Mouse (Mus musculus) ovary, postnatal 36 days (tissue): ENCODE measurements around the gene Tcf21.

Experiments
- DNase-seq: peaks from one replicate; pipeline ENCODE4 v3.0.0; 2022; ENCODE audit warnings: low spot score, mixed read lengths

The Tcf21 gene

DNA sequence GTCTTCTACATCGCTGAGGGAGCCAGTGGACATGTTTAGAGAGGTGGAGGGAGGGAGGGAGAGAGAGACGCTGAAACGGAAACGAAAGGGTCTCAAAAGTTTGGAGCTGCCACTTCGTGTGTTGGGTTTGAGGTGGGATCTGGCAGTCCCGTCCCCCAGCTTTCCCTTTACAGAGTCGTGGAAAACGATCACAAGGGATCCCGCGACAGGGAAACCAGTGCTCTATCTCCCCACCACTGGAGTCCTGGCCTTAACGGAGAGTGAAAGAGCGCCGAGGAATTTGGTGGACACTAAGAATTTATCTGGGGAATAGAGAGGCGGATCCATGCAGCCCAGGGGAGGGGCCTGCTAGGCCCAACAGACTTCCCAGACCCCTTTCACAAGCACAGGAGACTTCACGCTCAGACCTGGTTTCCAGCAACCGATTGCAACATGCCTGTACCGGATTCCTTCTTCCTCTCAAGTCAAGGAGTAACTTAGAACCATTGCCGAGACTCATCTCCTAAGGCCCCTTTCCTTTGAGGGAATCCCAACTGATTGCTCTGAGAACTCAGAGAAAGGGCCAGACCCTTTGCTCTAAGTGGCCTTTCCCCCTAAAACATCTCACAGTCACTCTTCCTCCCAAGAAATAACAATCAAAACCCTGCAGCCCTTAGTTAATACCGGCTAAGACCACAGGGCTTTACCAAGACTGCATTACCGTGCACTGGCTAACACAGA is at the start of gene Tcf21:
TSS of gene Tcf21 (minus strand) at position 304 of the 720 bp plus-strand sequence.
- DNase-seq: peak; percentile 30

DNA sequence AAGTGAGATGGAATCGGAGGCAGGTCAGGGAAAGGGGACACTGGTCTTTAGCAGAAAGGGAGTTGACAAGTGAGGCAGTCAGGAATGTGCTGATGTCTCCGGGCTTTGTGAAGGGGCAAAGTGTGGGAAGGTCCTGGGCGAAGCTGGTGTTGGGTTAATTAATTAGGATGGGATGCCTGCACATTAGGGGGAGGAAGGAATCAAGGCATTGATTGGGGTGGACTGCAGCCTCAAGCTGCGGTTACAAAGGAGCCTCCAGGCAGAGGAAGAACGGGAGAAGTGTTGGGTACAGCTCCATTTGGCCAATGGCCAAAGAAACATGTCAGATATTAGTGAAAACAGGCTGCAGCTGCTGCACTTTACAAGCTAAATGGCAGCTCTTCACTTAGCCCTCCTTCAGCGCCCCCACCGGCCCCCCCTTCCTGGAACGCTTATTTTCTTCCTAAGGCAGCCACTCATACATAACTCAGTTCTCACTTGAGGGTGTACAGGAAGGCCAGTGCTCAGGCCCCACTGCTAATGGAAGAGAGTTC is 48.5 kb upstream of the Tcf21 start:
- no peak for DNase-seq

DNA sequence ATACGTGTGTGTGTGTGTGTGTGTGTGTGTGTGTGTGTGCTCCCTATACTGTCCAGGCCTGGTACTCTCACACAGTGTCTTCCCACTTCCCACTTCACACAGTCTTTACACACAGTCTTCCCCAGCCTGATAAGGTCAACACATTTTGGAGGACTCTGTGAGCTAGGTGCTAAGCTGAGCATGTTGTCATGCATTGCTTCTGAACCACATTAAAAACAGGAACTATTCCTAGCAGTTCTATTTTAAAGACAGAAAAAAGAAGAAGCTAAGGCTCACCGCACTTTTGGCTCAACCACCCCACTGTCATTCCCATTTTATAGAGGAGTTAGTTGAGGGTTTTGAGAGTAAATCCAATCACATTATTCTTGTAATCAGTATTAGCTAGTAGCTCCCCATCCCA is 47.2 kb upstream of the Tcf21 start:
- no peak for DNase-seq

- no peak for DNase-seq
Measured at GRCm38 (mm10) chr10:22858111-22858510, 38.1 kb upstream of the Tcf21 start.

DNA sequence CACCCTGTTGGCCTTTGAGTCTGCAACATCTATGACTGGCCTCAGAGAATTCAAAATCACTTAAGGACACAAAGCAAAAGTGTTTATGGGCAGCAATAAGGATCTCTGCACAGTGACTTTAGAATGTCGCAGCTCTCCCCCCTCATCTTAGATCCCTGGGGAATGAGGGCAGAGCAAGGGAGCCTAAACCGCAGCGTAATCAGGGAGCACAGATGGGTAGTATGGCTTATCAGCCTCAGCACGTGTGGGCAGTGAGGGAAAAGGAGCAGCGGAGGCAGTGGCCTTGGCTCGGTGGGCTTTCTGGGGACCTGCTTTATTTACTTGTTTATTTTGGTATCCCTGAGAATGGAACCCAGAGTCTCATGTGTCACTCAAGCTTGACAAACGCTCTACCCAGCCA is 34.4 kb upstream of the Tcf21 start:
- DNase-seq: no peak

DNA sequence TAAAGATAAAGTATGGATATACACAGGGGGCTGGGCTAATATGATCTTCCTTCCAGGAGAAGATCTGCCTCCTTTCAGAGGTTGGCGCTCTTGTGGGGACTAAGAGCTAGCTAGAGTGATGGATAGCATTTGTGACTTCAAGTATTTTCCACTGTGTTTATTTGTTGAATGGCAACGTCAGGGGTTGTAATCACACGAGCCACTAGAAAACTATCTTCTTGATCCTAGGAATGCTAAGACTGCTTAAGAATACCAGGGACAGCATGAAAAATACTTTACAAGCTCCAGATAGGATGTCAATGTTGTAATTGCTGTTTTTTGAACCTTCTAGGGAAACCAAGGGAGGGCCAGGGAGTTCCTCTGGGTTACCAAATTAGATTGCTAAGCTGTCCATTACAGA is 25.4 kb upstream of the Tcf21 start:
- DNase-seq: no peak

DNA sequence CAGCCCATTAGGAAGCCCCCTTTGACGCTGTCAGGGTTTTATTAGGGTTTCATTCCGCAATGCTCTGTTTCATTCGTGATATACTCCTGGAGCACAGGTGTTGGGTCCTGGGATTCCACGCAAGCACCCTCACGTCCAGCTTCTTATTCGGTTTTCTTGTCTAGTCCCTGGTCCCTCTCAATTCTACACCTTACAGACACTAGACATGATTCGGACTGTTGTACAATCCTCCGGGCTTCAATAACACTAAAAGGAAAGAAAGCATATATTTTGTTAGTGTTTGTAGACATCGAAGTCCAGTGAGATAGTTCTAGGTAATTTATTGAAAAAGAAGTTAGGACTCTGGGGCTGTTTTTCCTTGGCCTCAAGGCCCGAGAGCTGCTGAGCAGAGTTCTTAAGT is 24.8 kb upstream of the Tcf21 start:
- DNase-seq: no peak

DNA sequence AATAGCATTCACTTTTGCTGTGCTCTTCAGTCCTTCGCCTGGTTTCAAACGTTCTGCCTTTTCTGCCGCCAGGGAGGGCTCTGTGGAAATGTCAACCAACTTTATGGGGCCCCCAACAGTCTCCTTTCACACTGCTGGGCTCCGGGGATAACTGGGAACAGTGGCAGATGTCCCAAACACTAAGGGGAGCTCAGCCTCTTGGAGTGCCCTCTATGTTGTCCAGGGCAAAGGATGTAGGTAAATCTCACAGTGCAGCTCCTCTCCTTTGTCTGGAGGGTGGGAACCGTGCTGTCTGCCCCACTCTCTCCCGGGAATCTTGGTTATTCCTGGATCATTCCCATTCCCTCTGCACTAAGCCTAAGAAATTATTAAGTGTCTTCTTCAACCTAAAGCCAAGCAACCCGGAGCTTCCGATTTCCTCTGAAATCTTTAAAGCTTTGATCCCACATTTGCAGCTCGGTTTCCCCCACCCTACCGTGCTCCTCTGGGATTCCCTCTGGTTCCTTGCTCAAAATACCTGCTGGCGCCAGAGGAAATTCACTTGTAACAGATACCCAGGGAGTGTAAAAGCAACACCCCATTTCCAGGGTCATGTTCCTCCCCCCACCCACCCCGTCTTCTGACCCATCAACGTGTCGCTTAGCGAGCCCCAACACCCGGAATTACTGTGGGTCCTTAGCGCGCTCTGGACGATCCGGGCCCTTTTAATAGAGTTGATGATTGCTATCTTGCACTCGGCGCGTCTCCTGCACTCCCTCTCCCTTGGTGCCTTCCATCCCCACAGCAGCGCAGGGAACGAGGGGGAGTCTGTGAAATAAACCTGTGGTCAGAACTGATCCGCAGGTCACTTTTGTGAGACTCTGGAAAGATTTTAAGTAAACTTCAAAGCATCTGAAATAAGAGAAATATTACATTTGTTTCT is 23.7 kb upstream of the Tcf21 start:
- DNase-seq: no peak

DNA sequence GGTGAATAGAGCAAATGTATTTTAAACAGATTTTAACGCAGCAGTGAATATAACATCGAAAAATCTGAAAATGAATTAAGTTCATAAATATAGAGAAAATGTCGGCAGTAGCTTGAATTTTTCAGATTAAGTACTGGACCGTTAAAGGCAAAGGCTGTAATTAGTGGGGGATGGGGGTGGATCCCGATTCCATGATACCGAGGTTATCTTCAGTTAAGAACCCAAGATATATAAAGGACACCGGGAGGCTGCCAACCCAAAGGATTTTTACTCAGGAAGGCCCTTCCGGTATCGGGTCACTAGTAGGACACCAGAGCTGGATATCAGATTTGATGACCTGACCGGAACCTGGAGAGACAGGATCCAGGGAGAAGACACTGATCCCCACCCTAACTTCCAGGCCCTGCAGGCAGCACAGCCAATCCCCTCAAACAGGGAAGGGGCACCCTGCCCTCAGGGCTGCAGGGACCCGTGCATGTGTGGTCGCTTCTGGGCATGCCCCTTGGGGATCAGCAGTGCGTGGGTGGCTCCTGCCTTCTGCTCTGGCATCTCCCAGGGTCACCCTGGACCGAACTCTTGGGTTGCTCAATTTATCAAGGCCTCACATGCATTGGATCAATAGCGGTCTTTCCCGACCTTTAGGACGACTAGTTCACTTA is 22.9 kb upstream of the Tcf21 start:
- no peak for DNase-seq

DNA sequence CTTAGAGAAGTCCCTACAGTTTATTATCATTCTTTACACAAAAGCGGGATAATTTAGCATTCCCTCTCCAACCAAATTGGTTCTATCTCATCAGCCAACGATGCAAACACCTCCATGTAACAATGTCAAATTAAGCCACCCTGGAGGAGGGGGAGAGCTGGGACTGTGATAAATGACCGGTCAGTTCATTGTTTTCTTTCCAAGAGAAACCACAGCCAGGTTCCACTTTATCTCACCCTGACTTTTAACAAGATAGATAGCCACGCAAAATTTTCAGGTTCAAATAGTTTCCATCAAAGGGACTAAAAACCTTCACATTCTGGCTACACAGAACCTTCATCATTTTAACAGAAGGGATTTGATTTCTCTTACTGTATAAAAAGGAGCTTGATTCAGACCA is 22.1 kb upstream of the Tcf21 start:
- DNase-seq: no peak

DNA sequence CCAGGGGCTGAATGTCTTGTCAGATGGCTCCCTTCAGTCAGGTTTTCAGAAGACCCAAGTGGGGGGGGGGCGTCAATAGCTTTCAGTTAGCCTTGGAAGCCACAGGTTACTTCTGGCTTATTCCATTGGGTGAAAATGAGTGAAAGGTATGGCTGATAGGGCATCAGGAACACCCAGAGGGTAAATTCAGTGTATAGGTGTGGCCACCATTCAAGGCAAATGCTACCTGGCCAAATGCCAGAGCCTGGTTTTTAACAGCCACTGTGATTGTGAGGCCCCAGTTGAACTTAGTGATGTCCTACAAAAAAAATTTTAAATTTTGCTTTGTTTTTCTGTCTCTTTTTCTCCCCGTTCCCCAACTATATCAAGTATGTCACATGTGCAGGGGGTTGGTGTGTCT is 6.3 kb upstream of the Tcf21 start:
- DNase-seq: no peak

DNA sequence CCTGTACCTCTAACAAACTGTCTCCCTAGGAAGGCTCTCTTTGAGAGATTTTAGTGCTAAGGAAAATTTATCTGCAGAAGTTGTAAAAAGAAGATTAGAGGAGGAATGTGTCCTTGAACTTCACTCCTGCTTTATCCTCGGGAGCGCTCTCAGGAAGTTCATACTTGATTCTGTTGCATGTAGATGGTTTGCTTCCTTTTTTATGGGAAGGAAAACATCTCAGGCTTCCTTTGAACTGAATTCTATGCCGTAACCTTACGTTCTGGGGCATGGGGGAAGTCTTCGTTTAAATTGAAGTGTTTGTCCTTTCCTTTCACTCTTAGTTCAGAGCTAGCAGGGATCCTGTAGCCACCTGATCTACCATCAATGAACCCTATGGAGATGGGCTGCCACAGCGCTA is 2.9 kb upstream of the Tcf21 start:
- no peak for DNase-seq

DNA sequence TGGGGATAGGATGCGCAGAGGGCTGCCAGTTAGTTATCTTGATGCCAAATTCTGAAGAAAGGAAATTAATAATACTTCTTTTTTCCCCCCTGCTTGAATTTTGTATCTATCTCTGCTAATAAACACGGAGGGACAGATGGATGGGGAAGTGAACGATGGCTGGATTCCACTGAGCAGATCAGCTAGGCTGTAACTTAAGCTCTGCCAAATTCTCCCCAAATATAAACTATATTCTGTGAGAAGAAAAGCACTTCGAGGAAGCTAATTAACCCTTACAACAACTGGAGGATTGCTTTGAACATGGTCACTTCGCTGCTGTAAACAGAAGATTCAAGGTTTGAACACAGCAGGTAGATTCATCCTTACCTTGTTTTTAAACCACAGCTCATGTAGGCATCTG is 2.5 kb upstream of the Tcf21 start:
- DNase-seq: no peak

DNA sequence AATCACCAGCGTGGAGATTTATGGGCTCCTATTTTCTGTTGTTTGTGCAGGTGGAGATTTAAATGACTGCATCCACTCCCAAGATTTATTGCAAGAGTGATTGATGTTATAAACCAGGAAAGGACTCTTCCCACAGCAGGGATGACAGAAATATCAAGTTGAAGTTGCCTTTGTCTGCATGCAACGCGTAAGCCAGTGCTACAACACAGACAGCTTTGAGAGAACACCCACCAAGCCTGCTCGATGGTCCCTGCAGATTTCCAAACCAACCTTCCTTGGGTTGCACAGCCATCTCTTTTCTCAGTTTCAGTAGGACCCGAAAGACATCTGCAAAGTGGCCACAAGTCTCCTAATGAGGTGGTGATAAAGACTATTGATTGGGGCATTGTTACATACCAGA is 1.7 kb upstream of the Tcf21 start:
- no peak for DNase-seq

GRCm38 (mm10) chr10:22821267-22821666 is 1.3 kb upstream of the Tcf21 start:
- no peak for DNase-seq

DNA sequence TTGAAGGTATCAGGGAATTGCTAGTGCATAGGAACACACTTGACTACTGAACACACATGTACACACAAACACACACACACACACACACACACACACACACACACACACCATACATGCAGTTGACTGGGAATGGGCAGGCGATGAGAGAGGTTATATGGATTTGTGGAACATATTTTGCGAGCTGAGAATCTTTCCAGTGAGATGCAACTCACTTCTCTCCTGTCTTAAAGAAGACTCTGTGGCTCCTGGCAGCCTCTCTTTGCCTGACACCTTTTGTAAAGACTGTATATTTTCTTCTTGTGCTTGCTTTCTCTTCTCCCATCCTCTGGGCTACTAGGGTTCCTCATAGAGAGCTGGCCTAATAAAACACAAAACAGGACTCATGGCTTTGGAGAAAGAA is 867 bp upstream of the Tcf21 start:
- DNase-seq: no peak

DNA sequence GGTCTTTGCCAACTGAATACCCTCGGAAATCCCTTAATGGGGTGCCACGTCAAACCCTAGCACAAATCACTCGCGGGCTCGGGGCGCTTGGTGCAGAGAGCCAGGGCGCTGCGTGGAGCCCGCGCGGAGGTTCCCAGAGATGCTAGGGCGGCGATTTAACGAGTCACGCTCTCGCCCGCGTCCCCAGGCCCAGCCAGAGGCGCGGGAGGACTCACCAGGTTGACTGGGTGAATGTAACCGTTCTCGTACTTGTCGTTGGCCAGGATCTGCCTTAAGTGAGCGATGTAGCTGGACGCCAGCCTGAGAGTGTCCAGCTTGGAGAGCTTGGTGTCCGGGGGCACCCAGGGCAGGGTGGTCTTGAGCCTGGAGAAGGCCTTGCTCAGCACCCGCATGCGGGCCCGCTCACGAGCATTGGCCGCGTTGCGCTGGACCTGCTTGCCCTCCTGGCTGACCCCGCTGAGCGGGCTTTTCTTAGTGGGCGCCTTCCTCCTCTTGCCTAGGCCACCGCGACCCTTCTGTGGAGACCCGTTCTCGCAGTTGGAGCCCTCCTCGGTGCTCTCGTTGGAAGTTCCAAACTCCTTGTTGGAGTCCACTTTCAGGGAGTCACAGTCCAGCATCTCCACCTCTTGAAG is 619 bp downstream of the Tcf21 start:
- peak; percentile 31 for DNase-seq

GRCm38 (mm10) chr10:22818600-22819238 is 1.3 kb downstream of the Tcf21 start:
- no peak for DNase-seq

DNA sequence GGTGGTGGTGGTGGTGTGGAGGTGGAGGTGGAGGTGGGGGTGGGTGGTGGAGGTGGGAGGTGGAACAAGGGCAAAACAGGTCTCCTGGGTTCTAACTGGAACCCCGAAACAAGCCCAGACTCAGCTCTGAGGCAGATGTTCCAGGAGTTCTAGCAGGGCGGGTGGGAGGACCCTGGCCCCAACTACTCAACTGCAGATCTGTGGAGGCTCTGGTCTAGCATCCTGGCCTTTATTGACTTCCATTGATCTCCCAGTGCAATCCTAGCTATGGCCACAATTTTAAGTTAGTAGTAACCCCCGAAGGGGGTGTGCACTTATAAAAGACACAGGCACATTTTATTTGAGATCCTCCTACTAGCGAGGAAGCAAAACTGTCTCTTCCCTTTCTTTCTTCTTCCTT is 2.0 kb downstream of the Tcf21 start:
- no peak for DNase-seq

DNA sequence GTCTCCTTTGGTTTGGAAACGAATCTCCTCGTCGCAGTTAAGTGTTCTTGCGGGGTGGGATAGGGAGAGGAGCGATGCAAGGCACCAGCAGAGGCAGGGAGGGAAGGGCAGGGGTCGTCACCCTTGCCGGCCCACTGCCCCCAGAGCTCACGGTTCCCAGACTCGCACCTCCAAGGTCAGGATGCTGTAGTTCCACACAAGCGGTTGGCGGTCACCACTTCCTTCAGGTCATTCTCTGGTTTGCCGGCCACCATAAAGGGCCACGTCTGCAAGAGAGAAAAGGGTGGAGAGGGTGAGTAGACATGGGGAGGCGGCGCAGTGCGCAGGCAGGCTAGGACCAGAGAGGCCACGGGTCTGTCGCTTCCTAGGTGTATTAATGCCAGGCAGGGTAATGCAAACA is 2.4 kb downstream of the Tcf21 start:
- DNase-seq: no peak

DNA sequence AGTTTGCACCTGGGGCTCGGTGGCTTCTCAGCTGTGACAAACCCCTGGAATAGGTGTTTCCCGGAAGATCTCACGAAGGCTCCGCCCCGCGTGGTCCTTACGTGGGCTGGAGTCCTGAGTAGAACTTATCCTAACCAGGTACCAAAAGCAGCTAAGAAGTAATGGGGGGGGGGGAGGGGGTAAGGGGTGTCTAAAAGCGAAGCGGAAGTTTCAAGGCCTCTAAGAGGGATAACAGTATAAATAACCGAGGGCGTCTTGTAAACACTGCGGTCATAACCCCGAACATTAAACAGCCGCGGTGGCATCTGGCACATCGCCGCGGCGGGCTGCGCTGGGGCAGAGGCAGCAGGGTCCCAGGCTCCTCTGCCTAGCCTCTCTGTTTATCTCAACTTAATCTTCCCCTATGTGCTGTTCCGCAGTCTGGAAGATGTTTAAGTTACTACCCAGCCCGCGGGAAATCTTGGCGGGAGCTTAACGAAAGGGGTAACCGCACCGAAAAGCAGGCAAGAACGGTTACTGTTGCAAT is 3.7 kb downstream of the Tcf21 start:
- DNase-seq: no peak
